In genomic region chr9:7798555-7798954, GRCm38 (mm10) we compare ENCODE assay signal across 18 mouse cellular contexts. TPM values are rescaled to one million over a fixed set of nuclear protein-coding genes. Genes with fewer than 3 reads are reported as not detected.
DNase-seq lines count a peak whose midpoint lies in the region; ATAC-seq lines count a peak whose summit lies in the region.
"Had no signal": no experiment of that assay in that cellular context is flagged by ENCODE, and none has a peak within 500 bp of the region (broad histone marks: within the 10 kb centered on the region; RNA-seq: fewer than 3 reads in every experiment).

No protein-coding gene starts in this region.

- H3K4me1 ChIP-seq in kidney, embryonic 15.5 days, result no peaks in the 10 kb centered on the region
- H3K4me1 ChIP-seq in liver, embryonic 13.5 days (replicated peaks), result peaks cover 4% of the 10 kb centered on the region
- H3K4me1 ChIP-seq: hindbrain, embryonic 15.5 days had no signal

- no peak overlapping the region for H3K4me2 ChIP-seq in kidney, embryonic 15.5 days
- H3K4me2 ChIP-seq in liver, embryonic 13.5 days, result no peak overlapping the region
- H3K4me2 ChIP-seq: hindbrain, embryonic 15.5 days had no signal

- H3K27ac ChIP-seq in kidney, embryonic 15.5 days, result no peak overlapping the region
- no peak overlapping the region for H3K27ac ChIP-seq in liver, embryonic 13.5 days
- H3K27ac ChIP-seq: hindbrain, embryonic 15.5 days; macrophage had no signal

- 87% methylated on average over 3 of the region's 3 CpGs for whole genome bisulfite sequencing in kidney, embryonic 15.5 days
- WGBS in liver, embryonic 13.5 days (ENCODE audit: insufficient replicate concordance), result 84% methylated on average over 3 of the region's 3 CpGs

- ATAC-seq in kidney, embryonic 15.5 days (replicated peaks; ENCODE audit: low FRiP score), result no peak
- ATAC-seq in liver, embryonic 13.5 days (ENCODE audit: low read depth), result peak; percentile 65
- ATAC-seq: CD4-positive, CD25-positive, alpha-beta regulatory T cell, adult 4 months; Patski had no signal

- no peaks in the 10 kb centered on the region for H3K27me3 ChIP-seq in kidney, embryonic 15.5 days
- no peaks in the 10 kb centered on the region for H3K27me3 ChIP-seq in liver, embryonic 13.5 days
- H3K27me3 ChIP-seq: hindbrain, embryonic 15.5 days; Patski had no signal

- H3K9ac ChIP-seq in kidney, embryonic 15.5 days, result no peak overlapping the region
- H3K9ac ChIP-seq in liver, embryonic 13.5 days, result no peak overlapping the region
- H3K9ac ChIP-seq: hindbrain, embryonic 15.5 days had no signal

- peaks cover 6% of the 10 kb centered on the region; the same call in 1 of the 2 replicates for H3K36me3 ChIP-seq in kidney, embryonic 15.5 days
- peaks cover 7% of the 10 kb centered on the region for H3K36me3 ChIP-seq in liver, embryonic 13.5 days
- H3K36me3 ChIP-seq: hindbrain, embryonic 15.5 days had no signal

- H3K4me3 ChIP-seq in kidney, embryonic 15.5 days (replicated peaks), result no peak overlapping the region
- no peak overlapping the region for H3K4me3 ChIP-seq in liver, embryonic 13.5 days (replicated peaks)
- H3K4me3 ChIP-seq: hindbrain, embryonic 15.5 days; myocyte had no signal

- no peaks in the 10 kb centered on the region for H3K9me3 ChIP-seq in kidney, embryonic 15.5 days (replicated peaks)
- no peaks in the 10 kb centered on the region for H3K9me3 ChIP-seq in liver, embryonic 13.5 days (replicated peaks)
- H3K9me3 ChIP-seq: hindbrain, embryonic 15.5 days had no signal

- peak; percentile 49 for DNase-seq in kidney, adult 11 months
- DNase-seq in ES-CJ7 (ENCODE audit: low read depth, low spot score), result peak; percentile 46
- peak; percentile 15 to 51 for DNase-seq in kidney, adult 8-10 months
- no peak for DNase-seq in liver, embryonic 13.5 days
- no peak for DNase-seq in adrenal gland, adult (ENCODE audit: inconsistent age in 2 of 2, low spot score in 1 of 2)
- no peak for DNase-seq in ovary, postnatal 10 days (ENCODE audit: low spot score)
- DNase-seq: adrenal gland, adult 8-10 months; cerebellum, adult 8-10 months; gastrocnemius, postnatal 25 days; lung, adult 18-20 months; right cerebral cortex, postnatal 14 days; thymus, postnatal 36 days had no signal

RNA-seq across cellular contexts. Expression of gene Tmem123, which starts 34.7 kb away (rescaled TPM):
- 93.6 and 94.8 TPM in 2 replicates for polyA plus RNA-seq in kidney, embryonic 15.5 days (2015; fragmentation: Nextera tagmentation; extraction: Ambion mirVana)
- 39.1 and 53.4 TPM in 2 replicates for polyA plus RNA-seq in liver, embryonic 13.5 days (2015; fragmentation: Nextera tagmentation; extraction: Ambion mirVana)

RNA-seq across cellular contexts. Expression of gene Birc2, which starts 38.3 kb away (rescaled TPM):
- polyA plus RNA-seq in kidney, embryonic 15.5 days (2015; fragmentation: Nextera tagmentation; extraction: Ambion mirVana), result 35.6 and 37.9 TPM in 2 replicates
- polyA plus RNA-seq in liver, embryonic 13.5 days (2015; fragmentation: Nextera tagmentation; extraction: Ambion mirVana), result 11.7 and 15.7 TPM in 2 replicates

Comparison
In these comparisons a context has a peak if more than half of its experiments do, and no peak if none do; other contexts are left out.
1. DNase-seq: peak in kidney, adult 11 months (single experiment), ES-CJ7 (single experiment) and kidney, adult 8-10 months (2 of 2); none in liver, embryonic 13.5 days (single experiment), adrenal gland, adult (0 of 2) and ovary, postnatal 10 days (single experiment).